Mouse (Mus musculus): ENCODE results near the gene 1700067P10Rik.

DNA sequence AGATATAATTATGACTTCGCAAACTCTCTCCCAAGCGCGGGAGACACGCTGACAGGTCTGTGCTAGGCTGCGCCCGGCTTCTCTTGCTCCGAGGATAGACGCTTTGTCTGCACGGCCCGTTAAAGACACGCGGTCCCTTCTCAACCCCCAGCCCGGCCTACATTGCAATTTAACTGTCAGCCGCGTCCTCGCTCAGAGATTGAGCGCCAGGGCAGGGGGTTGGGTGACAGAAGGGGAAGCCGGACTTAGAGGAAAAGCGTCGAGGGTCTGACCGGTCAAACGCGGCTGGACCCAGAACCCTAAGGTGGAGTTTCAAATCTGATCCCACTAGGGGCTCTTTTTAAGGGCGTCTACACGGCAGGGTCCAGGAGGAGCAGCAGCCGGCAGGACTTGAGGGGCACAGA, 6.6 kb downstream of the 1700067P10Rik start:
- TF ChIP-seq CTCF (IDR thresholded peaks at IDR 0.05; ENCODE audit: borderline replicate concordance, insufficient read depth, low read depth, low read length) = no peak
- no peak for TF ChIP-seq POLR2A (IDR thresholded peaks at IDR 0.05; ENCODE audit: borderline replicate concordance, insufficient read depth, low read length)

Data from cerebellum, adult 2 months (tissue).